Mouse (Mus musculus): ENCODE data around the gene Arnt2.

The Arnt2 gene

DNA sequence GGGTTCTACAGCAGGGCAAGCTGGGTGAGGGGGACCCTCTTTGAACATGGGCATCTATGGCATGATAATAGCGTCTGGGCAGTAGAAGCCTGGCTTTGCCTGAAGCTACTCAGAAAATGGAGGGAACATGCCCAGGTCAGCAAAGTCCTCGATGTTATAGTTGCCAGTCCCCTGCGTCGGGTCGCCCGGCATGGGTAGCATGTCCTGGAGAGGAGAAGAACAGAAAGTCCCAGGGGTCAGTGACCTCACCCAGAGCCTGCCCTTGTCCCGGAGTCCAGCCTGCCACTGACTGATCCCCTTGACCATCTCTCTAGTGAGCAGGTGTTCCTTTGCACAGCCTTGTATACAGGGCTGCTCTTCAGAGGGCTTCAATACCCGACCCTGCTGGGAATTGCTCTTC, 160.0 kb downstream of the Arnt2 start:
- no peak for DNase-seq (ENCODE audit: extremely low spot score, low spot score)

DNA sequence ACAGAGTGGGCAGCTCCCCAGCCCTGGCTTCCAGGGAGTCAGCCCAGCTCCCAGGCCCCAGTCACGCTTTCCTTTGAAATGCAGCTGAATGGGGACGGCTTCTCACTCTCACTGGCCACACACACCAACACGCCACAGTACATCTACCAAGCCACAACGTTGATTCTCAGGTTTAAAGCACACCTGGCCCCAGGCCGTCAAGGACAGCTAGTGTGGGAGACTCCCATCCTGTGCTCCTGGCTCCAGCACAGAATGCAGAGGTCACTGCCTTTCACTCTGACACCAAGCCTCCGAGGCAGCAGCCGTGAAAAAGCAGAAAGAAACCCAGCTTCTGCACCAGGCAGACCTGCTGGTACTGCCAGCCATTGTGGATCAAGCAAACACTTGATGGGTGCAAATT, 160.6 kb downstream of the Arnt2 start:
- DNase-seq (ENCODE audit: extremely low spot score, low spot score), result no peak

DNA sequence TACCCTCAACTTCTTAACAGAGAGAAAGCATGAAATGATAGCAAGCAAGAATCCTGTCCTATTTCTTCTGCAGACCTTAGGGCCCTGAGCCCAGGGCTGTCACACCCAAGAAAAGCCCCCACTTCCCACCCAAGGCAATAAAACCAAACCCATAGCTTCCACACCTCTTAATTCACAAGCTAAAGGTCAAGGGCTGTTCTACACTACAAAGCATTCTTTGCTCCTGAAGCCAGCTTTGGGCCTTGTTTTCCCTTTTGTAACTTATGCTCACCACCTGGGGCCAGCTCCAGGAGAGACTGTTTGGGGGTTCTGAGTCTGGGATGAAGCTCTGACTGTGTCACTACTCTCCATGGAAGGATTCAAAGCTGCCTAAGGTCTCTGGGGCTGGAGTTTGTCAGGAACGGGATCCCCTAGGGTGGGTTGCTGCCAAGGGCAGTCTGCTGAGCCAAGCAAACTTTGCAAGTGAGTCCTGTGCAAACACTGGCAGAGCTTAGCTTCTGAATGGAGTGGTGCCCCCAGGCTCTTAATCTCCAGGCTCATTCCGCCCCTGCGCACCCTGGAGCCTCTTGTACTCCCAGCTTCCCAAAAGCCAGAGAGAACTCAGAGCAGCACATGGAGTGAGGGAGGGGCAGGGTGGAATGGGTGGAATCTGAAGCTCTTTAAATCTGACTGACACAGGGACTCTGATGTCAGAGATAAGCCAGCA, 161.9 kb downstream of the Arnt2 start:
- DNase-seq (ENCODE audit: extremely low spot score, low spot score), result no peak

DNA sequence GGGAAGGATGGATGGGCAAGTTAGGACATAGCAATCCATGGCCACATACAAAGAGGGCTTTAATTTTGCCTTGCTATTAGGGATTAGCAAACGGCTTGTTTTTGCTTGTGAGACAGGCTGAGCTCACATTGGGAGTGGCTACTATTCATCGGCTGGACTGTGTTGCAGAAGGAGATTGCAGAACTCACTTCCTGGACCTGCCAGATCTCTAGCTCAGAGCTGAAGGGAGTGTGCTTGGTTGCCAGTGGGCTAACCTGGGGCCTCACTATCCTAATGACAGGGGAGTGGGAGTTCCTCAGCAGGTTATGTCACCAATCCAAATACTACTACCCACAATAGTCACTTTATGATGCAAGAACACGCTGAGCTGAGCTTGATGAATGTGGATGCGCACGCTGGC, 163.1 kb downstream of the Arnt2 start:
- no peak for DNase-seq (ENCODE audit: extremely low spot score, low spot score)

DNA sequence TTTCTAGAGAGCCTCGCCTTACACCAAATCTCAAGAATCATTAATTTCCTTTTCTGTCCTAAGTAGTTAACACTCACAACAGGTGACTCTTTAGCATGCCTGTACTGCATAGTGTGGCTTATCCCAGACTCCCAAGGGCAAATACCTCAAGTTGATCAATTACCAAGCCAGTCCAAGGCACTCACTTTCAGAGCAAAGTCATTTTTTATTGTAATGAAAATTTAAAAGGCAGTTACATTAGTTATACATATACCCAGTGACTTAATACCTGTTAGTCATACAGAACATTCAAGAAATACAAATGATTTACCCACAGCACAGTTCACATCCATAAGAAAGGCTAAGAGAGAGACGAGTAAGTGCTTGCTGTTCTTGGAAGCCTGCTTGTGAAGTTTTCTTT, 163.9 kb downstream of the Arnt2 start:
- no peak for DNase-seq (ENCODE audit: extremely low spot score, low spot score)

DNA sequence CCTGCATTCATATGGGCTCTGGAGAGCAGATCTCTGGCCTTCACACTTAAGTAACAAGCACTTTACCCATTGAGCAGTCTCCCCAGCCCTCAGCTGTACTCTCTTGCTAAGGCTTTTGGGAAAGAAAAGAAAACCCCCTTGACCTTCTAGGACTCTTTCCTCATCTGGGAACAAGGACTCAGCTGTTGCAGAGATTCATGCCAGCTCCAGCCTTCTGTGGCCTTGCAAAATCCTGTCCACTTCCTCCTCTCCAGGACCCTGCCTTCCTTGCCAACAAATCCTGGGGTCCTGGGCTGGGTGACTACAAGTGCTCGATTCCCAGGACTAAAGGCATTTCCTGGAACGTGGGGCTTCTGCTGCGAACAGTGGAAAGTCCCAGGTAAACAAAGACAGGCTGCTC, 169.6 kb downstream of the Arnt2 start:
- no peak for DNase-seq (ENCODE audit: extremely low spot score, low spot score)

DNA sequence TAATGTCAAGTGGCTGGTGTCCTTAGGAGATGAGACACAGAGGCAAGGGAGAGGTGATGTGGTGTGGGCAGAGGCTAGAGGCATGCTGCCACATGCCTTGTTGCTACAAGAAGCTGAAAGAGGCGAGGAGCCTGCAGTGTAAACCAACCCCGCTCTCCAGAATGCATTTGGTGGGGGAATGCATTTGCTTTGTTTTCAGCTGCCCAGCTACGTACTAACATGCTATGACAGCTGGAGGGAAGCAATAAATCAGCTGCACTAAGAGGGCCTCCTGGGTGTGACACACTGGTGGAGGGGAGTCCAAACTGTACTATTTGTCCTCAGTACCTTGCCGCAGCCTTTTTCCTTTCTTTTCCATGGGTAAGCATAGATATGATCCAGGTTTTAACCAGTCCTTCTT, 172.3 kb downstream of the Arnt2 start:
- DNase-seq (ENCODE audit: extremely low spot score, low spot score), result no peak

DNA sequence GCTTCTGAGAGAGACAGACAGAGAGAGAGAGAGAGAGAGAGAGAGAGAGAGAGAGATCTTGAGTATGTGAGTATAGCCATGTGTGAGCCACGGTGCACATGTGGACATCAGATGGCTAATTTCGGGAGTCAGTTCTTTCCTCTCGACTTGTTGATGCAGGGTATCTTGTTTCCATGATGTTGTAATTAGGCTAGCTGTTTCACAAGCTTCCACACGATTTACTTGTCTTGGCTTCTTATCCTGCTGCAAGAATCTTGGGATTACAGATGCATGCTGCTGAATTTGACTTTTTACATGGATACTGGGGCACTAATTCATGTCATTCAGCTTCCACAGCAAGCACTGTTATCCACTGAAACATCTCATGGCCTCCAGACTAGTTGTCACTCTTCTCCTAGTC, 178.6 kb downstream of the Arnt2 start:
- no peak for DNase-seq (ENCODE audit: extremely low spot score, low spot score)

DNA sequence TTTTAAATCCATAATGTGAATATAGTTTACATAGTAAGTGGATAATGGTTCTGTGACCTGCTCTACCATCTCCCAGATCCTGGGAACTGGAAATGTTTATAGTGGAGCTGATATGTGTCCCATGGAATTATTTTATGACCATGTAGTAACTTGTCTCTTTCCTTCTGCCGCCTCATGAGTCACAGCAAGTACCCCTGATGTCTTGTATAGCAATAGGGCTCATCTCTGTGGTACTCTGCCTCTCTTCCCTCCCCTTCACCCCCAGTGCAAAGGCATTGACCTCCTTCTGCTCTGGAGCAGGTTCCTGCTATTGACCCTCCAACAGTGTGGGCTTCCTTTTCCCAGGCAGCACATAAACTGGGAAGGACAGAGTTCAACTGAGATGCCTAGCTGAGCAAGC, 182.3 kb downstream of the Arnt2 start:
- no peak for DNase-seq (ENCODE audit: extremely low spot score, low spot score)

DNA sequence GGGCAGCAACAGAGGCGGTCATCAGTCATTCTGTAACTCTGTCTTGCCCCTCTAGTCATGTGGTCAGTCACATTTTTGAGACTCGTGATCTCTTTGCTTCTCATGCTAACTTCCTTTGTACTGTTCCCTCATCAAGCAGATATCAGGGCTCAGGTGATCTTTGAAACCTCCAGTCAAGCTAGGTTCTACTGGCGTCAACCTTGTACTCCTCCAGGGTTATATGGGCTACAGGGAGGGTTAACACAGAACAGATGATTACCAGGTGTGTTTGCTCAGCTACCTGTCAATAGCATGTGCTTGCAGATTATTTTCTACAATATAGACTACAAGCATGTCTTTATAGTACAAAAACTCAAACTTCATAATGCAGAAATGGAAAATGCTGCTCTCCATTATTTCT, 183.1 kb downstream of the Arnt2 start:
- no peak for DNase-seq (ENCODE audit: extremely low spot score, low spot score)

DNA sequence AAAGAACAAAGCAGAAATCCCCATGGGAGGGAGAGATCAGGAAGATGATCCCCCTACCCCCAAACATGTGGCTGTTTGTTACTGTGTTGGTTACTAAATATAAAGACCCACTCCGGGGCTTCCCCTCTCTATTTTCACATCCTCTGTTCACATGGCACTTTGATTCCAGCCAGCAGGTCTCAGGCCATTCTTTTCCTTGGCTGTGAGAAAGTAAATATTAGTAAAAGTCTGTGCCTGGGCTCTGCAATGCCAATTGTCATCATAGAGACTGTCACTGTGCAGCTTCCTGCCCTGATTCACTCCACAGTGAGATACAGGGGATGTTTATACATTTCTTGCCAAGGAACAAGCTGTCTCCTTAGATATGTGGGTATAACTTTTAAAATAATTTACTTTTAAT, 197.9 kb downstream of the Arnt2 start:
- no peak for DNase-seq (ENCODE audit: extremely low spot score, low spot score)

DNA sequence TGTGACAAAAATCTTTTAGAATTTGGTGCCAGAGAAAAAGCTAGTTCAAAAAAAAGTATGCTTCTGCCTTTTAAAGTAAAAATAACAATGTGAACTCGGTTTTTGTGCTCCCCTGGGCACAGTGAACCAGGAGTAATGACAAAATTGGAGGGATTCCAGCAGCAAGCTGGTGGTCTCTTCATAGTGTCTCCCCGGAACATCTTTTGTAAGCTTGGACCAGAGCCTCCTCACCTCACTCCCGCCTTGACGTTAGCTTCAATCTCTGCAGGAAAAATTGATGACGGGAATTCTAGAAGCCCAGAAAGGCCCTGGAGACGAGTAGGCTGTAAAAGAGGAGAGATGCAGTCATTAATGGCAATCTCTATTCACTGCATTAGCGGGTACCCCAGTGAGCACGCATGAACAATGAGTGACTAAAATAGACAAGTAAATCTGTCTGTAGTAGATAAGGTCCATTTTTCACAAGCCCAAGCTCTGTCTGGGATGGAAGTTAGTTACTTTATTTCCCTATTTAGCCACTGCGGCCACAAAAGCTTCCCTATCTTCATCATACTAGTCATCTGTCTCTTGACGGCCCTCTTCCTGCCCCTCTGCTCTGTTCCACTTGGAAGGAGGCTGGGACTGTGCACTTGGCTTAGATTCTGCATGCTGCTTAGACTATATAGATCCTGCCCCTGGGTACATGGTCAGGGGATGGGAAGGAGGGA, 199.2 kb downstream of the Arnt2 start:
- DNase-seq (ENCODE audit: extremely low spot score, low spot score), result no peak

DNA sequence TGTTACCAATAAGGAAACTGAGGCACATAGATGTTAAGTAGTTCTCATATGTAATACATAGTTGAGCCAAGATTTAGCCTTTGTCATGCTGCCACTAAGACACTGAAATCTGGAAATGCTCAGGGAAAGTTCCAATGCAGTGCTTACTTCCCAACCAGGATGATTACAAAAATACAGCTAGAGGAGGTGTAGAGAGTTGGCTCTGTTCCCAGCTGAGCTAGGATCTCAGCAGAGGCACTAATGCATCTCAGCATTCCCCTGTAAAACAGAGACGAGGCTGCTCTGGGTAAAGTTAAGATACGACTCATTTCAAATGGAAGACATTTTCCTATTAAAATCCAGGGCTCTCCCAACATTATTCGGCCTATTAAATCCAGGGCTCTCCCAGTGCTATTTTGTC, 206.0 kb downstream of the Arnt2 start:
- no peak for DNase-seq (ENCODE audit: extremely low spot score, low spot score)

DNA sequence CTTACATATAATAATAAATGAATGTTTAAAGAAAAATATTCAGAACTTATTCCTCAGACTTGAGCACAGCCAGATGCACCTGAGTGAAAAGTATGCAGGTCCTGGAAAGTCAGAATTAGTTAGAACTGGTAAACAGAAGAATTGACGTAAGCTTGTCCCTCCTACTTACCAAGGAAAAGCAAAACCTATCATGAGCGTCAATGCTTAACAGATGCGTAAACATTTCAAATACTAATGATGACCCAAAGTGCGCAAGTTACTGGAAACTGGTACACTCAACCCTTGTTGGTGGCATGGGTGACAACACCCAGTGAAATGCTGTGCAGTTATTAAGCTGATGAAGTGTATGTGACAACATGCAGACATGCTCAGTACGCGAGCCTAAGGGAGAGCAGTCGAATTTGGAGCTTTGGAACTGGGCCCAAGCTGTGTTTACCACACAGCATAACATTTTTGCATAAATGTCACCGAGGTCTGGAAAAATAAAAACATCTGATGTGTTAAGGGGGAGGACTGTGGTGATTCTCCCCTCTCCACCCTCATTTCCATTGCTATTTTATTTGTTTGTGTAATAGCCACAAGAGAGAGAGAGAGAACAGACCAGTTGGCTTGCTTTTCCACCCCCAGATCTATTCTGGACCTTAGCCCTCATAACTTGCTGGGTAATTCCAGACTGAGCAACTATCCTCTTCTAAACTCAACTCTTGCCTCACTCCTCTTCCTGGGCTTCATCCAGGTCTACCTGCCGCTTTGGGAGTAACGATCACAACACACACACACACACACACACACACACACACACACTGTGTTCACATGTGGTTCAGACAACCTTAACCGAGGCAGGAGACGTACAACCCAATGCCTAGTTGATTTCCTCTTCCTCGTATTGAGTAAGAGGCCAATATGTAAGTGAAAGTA, 208.6 kb downstream of the Arnt2 start:
- no peak for DNase-seq (ENCODE audit: extremely low spot score, low spot score)

DNA sequence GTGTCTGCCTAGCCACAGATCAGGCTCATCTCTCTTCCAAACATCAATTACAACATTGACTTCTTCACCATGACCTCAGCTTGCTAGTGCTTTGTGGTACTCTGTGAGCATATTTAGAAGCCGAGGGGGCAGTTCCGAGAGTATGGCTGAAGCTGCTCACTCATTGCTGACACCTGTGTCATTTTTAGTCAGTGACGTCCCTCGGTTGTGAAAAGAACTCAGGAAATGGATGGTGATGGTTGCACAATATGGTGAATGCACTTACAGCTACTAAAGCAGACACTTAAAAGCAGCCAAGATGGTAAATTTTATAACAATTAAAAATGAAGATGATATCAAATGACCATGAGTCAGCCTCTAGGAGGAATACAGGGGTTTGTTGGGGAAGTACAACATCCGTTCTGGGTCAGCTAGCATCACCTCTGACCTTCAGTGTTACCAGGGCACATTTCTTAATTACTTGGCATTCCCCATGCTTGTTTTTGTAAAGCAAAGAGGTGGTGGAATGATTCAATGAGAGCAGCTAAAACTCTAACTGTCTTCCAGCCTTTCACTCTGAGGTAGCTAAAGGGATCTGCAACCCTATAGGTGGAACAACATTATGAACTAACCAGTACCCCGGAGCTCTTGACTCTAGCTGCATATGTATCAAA, 212.6 kb downstream of the Arnt2 start:
- no peak for DNase-seq (ENCODE audit: extremely low spot score, low spot score)

Data from neural tube, embryonic 10.5 days (tissue).